Mouse (Mus musculus): ENCODE measurements at regions not wholly inside any gene's neighbourhood (a gene's known extent, or its start where the extent isn't known, plus 50 kb on each side); places are given as distances from the start of the nearest gene placed in this dataset.

GRCm38 (mm10) chr1:137541453-137541852, 581.2 kb upstream of the Nr5a2 start:
- no peak for TF ChIP-seq CTCF (IDR thresholded peaks at IDR 0.05; ENCODE audit: borderline replicate concordance, control insufficient read depth, extremely low read depth, insufficient read depth, low read length, poor library complexity)
- no peak for TF ChIP-seq POLR2A (IDR thresholded peaks at IDR 0.05; ENCODE audit: control insufficient read depth, extremely low read depth, insufficient read depth, low read length, poor library complexity)

Measured in thymus, adult 2 months (tissue).